Mouse (Mus musculus): ENCODE measurements at regions not wholly inside any gene's neighbourhood (a gene's known extent, or its start where the extent isn't known, plus 50 kb on each side); places are given as distances from the start of the nearest gene placed in this dataset.
A peak's percentile ranks its signal among the peaks of the same experiment; 100 is the strongest.
"Not testable (repeated sequence)": the region's sequence is repeated elsewhere in the genome, so short reads cannot be mapped to it uniquely, and the experiment has no call there.

- no peak for TF ChIP-seq CTCF (IDR thresholded peaks at IDR 0.05)
- intact Hi-C loops (cut with DNase I): no loop called here
- H3K4me3 ChIP-seq: no peak overlapping the region
- H3K27ac ChIP-seq: no peak overlapping the region
- no peak for DNase-seq
These were observed 75.8 kb upstream of the Hao2 start for GRCm38 (mm10) chr3:98968811-98969210.

GRCm38 (mm10) chr3:98975777-98976176 lies 82.7 kb upstream of the Hao2 start:
- Histone ChIP-seq H3K4me3 (no peak overlapping the region), H3K27ac (no peak overlapping the region)
- DNase-seq: no peak
- intact Hi-C loops (cut with DNase I): no loop called here
- TF ChIP-seq CTCF (IDR thresholded peaks at IDR 0.05): peak; percentile 59

- no peak overlapping the region for H3K27ac ChIP-seq
- no peak for TF ChIP-seq CTCF (IDR thresholded peaks at IDR 0.05)
- intact Hi-C loops (cut with DNase I): no loop called here
- DNase-seq: no peak
- H3K4me3 ChIP-seq: no peak overlapping the region
These were observed 89.7 kb upstream of the Hao2 start for GRCm38 (mm10) chr3:98982787-98983186.

DNA sequence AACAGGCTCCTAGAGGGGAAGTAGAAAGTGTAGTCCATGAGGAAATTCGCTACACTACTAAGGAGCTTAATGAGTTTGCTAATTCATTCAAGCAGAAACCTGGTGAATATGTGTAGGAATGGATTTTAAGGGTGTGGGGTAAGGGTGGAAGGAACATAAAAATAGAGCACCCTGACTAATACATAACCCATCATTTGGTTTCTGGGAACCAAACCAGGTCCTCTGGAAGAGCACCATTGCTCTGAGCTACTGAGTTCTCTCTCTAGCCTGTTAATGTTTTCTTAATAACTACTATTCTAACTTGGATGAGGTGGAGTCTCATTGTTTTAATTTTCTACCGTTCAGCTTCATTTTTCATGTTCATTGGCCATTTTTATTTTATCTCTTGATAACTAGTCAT lies 94.2 kb upstream of the Hao2 start:
- DNase-seq; H3K4me3 ChIP-seq; H3K27ac ChIP-seq; intact Hi-C loops (cut with DNase I): not testable (repeated sequence)

DNA sequence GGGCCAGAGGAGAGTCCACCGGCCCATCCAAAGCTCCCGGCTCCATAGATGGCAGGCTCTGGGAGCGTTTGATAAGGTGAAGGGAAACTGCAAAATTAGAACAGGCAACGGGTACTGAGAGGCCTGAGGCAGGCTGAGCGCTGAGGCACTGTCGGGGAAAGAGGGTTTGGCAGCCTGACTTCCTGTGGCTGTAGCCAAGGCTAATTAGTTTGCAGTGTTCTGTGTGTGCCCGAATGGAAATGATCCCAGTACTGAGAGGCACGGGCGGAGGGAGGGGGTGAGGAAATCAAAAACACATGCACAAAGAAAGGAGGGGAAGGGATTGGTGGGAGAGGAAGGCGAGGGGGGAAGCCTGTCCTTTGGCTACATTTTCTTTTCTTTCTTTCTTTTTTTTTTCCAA lies 97.8 kb upstream of the Hao2 start:
- DNase-seq: peak; percentile 30
- intact Hi-C loops (cut with DNase I): no loop called here
- Histone ChIP-seq H3K27ac (no peak overlapping the region), H3K4me3 (no peak overlapping the region)
- TF ChIP-seq CTCF (IDR thresholded peaks at IDR 0.05): no peak

GRCm38 (mm10) chr3:98991276-98991675 lies 98.2 kb upstream of the Hao2 start:
- no peak for TF ChIP-seq CTCF (IDR thresholded peaks at IDR 0.05)
- Histone ChIP-seq H3K4me3 (no peak overlapping the region), H3K27ac (no peak overlapping the region)
- intact Hi-C loops (cut with DNase I): no loop called here
- no peak for DNase-seq

DNA sequence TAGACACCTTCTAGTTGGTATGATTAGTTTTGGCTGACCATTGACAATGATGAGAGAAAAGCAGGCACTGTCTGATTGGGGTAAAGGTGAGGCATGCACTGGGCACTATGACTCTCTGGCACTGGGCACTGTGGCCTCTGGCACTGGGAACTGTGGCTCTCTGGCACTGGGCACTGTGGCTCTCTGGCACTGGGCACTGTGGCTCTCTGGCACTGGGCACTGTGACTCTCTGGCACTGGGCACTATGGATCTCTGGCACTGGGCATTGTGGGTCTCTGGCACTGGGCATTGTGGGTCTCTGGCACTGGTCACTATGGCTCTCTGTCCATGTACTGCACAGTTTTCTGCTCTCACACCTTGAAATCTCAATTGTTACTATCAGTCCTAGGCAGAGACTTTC lies 101.0 kb upstream of the Hao2 start:
- intact Hi-C loops (cut with DNase I): no loop called here
- Histone ChIP-seq H3K27ac (no peak overlapping the region), H3K4me3 (no peak overlapping the region)
- DNase-seq: no peak
- no peak for TF ChIP-seq CTCF (IDR thresholded peaks at IDR 0.05)

DNA sequence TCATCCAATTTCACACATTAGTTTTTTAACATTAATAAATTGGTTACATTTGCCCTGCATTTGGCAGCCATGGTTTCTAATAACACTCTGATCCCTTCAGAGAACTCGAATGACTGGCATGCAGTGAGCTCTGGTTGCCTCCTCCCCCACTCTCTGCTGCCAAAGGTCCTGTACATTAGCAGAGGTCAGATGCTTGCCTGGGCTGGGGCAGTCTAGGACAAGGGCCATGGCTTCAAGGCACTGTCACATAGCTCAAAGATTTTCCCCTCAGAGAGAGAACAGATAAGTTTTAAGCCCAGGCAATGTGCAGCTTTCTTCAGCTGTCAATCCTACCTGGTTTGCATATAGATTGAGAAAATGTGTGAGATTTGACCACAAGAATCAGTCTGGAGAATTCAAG lies 110.2 kb upstream of the Wars2 start:
- intact Hi-C loops (cut with DNase I): no loop called here
- Histone ChIP-seq H3K4me3 (no peak overlapping the region), H3K27ac (no peak overlapping the region)
- DNase-seq: no peak
- TF ChIP-seq CTCF (IDR thresholded peaks at IDR 0.05): no peak

GRCm38 (mm10) chr3:99046190-99046589 lies 94.7 kb upstream of the Wars2 start:
- intact Hi-C loops (cut with DNase I): no loop called here
- no peak overlapping the region for H3K4me3 ChIP-seq
- no peak for DNase-seq
- no peak for TF ChIP-seq CTCF (IDR thresholded peaks at IDR 0.05)
- H3K27ac ChIP-seq: no peak overlapping the region

DNA sequence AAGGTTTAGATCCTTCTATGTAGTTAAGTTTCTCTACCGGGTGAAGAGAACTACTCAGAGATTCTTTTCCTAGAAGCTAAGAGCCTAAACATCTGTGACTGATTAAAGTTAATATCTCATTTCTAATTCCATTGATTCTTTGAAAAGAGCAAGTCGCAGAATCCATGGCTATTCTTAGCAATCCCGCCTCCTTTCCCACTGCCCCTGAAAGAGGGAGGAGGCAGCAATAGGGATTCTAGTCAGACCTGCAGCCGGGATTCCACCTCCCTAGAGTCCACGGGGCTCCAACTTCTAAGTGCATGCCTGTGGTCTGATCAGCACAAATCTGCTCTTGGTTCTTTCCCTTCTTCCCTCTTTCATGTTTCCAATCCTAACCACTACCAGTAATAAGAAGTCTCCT lies 93.7 kb upstream of the Wars2 start:
- H3K4me3 ChIP-seq: no peak overlapping the region
- no peak overlapping the region for H3K27ac ChIP-seq
- no peak for DNase-seq
- TF ChIP-seq CTCF (IDR thresholded peaks at IDR 0.05): no peak
- intact Hi-C loops (cut with DNase I): no loop called here

DNA sequence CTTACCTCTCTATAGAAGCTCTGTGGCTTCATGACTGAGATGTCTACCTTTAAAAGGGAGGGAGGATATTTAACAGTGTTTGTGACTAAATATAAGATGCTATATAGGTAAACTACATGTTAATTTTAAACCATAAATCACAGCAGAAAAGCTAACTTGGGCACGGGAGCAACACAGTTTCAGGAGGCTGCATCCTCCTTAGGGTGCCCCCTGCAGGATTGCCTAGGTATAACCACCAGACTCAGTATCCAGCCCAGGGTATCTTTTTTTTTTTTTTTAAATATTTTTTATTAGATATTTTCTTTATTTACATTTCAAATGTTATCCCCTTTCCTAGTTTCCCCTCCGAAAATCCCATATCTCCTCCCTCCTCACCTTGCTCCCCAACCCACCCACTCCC lies 91.6 kb upstream of the Wars2 start:
- no peak for DNase-seq
- intact Hi-C loops (cut with DNase I): no loop called here
- H3K27ac ChIP-seq: no peak overlapping the region
- no peak overlapping the region for H3K4me3 ChIP-seq
- TF ChIP-seq CTCF (IDR thresholded peaks at IDR 0.05): peak; percentile 29; the same call in 1 of the 2 replicates

DNA sequence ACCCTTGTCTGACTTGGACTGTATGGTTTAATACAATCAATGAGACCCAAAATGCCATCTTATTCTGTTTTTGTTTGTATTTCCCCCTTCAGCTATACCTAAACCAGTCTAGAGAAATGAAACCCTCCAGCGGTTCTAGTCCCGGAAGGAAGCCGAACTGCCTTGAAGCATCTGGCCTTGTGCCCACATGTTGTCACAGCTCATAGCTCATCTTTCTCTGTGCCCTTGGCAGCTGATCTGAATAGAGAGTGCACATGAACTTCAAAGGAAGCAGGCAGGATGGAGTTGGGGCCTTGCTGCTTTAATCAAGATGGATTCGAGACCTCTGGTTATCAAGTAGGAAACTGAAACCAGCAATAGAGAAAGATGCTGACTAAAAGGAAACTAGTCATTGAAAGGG lies 88.7 kb upstream of the Wars2 start:
- no peak for TF ChIP-seq CTCF (IDR thresholded peaks at IDR 0.05)
- Histone ChIP-seq H3K4me3 (no peak overlapping the region), H3K27ac (no peak overlapping the region)
- no peak for DNase-seq
- intact Hi-C loops (cut with DNase I): no loop called here

GRCm38 (mm10) chr3:99067168-99067567 lies 73.7 kb upstream of the Wars2 start:
- H3K4me3 ChIP-seq: no peak overlapping the region
- DNase-seq: no peak
- intact Hi-C loops (cut with DNase I): no loop called here
- H3K27ac ChIP-seq: no peak overlapping the region
- no peak for TF ChIP-seq CTCF (IDR thresholded peaks at IDR 0.05)
